Mouse (Mus musculus): ENCODE results near the gene Scaf4.
"Not testable (repeated sequence)": the region's sequence is repeated elsewhere in the genome, so short reads cannot be mapped to it uniquely, and the experiment has no call there.

Scaf4 gene

DNA sequence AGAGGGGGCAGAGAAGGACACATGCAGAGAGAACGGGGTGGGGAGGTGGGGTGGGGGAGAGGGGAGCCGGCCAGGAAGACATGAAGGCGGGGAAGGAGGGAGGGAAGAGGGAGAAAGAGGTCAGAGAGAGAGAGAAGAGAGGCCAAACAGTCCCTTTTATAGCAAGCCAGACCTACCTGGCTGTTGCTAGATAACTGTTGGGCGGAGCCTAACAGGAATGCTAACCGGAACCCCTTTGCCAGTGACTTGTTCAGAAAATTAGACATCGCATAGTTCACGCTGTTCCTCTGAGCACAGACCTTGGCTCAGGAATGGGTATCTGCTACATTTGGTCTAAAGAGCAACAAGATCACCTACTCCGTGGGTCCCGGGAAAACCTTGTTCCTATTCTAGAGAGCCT, 6.7 kb upstream of the Scaf4 start:
- no peak for DNase-seq

- peak in 1 of 2 experiments; percentile 12 for DNase-seq
Observed at GRCm38 (mm10) chr16:90284916-90285315, 613 bp upstream of the Scaf4 start.

- DNase-seq = peak; percentile 33 to 41
Observed at GRCm38 (mm10) chr16:90283266-90283904, 918 bp downstream of the Scaf4 start.

DNA sequence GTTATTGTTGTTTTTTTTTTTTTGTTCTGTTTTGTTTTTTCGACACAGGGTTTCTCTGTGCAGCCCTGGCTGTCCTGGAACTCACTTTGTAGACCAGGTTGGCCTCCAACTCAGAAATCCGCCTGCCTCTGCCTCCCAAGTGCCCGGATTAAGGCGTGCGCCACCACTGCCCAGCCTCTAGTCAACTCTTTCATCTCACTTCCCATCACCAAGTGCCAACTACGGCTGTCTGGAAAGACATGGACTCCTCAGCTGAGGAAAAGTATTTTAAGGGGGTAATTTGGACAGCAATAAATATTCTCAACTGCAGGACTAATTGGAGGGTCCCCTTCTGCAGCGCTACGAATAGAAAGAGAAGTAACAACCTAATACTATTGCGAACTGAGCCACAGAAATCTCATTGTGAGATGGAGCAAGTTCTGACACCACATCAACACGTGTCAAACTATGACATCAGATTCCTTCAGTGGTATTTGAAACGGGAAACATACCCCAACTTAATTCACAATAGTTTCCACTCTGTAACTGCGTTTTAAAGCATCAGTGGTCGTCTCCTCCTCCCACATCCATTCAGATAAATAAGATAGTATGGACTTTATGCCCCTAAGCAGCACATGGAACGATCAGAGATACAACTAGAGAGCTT, 1.6 kb downstream of the Scaf4 start:
- no peak for DNase-seq

DNA sequence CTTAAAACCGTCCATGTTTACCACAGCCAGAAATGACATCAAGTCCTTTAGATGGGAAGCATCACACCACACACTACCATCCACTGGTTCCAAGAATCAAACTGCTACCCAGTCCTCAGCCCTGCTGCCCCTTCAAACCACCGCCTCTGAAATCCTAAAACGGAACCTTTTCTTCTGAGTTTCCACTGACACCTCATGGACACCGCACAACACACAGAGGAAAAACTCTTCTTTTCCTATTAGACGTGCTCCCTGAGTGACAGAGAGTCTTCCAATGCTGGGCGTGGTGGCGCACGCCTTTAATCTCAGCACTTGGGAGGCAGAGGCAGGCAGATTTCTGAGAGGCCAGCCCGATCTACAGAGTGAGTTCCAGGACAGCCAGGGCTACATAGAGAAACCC, 2.9 kb downstream of the Scaf4 start:
- DNase-seq = no peak

- DNase-seq = no peak
Observed at GRCm38 (mm10) chr16:90280989-90281388, 3.3 kb downstream of the Scaf4 start.

- no peak for DNase-seq
Observed at GRCm38 (mm10) chr16:90280515-90280914, 3.8 kb downstream of the Scaf4 start.

DNA sequence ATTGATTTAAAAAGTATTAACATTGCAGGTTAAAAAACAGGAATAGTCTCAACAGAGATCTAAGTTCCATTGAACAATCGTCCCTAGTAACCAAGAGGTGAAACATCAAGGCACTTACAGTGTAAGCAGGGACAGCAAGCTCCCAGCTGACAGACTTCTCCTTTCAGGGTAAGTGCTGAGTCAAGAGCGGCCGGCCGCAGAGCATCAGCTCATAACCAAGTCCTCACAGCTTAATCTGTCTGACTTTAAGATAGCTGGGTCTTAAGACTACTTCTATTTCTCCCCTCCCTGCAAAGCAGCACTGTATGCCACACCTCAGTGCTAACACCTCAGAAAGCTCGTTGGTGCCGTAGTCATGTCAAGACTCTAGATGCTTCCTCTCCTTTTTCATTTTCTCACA, 5.2 kb downstream of the Scaf4 start:
- DNase-seq = no peak

DNA sequence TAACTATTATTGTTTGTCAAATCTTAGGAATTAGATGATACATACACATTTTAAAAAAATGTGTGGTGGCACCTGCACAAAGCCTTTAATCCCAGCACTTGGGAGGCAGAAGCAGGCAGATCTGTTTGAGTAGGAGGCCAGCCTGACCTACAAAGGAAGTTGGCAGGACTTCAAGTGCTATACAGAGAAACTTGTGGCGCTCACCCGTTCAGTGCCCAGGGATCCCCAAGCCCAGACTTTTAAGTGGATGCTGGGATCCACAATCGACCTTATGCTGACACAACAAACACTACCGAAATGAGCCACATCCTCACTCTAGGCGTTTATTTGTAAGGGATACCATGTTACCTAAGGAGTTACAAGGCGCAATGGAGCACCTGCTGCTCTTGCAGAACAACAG, 8.8 kb downstream of the Scaf4 start:
- peak in 1 of 2 experiments; percentile 17 for DNase-seq

- no peak for DNase-seq
Observed at GRCm38 (mm10) chr16:90266581-90266980, 17.7 kb downstream of the Scaf4 start.

DNA sequence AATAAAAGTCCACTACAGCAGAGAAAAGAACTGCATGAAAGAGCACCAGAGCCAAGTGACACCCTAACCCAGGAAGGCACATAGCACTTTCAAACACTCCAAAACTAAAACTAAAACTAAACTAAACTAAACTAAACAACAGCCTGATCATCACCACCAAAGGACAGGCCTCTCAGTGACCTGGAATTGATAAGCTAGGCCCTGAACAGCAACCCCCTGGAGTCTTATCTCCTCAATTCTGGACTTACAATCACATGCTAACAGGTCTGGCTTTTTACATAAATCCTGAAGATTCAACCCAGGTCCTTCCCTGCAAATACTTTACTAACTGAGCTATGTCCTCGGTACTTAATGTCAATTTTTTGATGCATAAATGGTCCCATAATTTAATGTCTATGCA, 19.2 kb downstream of the Scaf4 start:
- no peak for DNase-seq

DNA sequence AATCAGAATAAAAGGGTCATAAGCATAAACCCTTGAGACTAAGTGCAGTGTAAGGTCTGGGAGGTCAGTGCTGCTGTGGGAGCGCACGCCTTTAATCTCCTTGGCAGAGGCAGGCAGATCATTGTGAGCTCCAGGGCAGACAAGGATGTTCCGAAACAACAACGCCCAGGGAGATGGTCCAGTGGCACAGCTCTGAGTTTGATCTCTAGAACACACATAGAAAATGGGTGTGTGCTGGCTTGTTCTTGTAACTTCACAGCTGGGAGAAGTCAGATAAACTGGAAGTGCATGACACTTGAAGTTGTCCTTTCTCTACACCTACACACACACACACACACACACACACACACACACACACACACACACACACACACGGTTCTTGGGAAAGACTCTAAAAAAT, 20.3 kb downstream of the Scaf4 start:
- no peak for DNase-seq

DNA sequence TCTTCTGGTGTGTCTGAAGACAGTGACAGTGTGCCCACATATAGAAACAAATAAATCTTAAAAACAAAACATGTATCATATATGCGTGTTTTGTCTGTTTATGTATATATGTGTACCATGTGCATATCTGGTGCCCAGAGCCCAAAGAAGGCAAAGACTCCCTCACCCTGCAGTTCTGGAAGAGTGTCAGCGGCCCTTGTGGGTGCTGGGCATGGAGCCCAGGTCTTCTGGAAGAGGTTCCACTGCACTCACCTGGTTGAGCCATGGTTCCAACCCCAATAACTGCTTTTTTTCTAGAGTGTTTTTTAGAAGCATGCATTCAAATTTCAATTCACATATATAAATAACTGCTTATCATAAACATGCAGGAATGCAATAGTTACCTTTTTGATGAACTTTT, 22.5 kb downstream of the Scaf4 start:
- peak; percentile 66 to 69 for DNase-seq

GRCm38 (mm10) chr16:90260097-90260496, 24.2 kb downstream of the Scaf4 start:
- DNase-seq = no peak

GRCm38 (mm10) chr16:90259623-90260022, 24.7 kb downstream of the Scaf4 start:
- no peak for DNase-seq

- no peak for DNase-seq
Observed at GRCm38 (mm10) chr16:90258950-90259349, 25.4 kb downstream of the Scaf4 start.

GRCm38 (mm10) chr16:90252521-90252920, 31.8 kb downstream of the Scaf4 start:
- no peak for DNase-seq

GRCm38 (mm10) chr16:90251256-90251655, 33.0 kb downstream of the Scaf4 start:
- DNase-seq = not testable (repeated sequence)

DNA sequence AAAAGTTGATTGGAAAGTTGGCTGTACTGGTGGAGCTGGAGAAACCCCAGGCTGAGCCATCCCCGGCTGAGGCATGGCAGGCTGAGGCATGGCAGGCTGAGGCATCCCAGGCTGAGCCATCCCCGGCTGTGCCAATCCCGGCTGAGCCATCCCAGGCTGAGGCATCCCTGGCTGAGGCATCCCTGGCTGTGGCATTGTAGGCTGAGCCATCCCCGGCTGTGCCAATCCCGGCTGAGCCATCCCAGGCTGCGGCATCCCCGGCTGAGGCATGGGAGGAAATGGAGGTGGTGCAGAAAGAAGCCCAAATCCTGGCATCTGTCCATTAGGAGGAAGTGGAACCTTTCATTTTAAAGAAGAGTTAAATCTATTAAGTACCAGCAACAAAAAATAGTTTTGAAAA, 34.2 kb downstream of the Scaf4 start:
- DNase-seq = peak in 1 of 2 experiments; percentile 26

DNA sequence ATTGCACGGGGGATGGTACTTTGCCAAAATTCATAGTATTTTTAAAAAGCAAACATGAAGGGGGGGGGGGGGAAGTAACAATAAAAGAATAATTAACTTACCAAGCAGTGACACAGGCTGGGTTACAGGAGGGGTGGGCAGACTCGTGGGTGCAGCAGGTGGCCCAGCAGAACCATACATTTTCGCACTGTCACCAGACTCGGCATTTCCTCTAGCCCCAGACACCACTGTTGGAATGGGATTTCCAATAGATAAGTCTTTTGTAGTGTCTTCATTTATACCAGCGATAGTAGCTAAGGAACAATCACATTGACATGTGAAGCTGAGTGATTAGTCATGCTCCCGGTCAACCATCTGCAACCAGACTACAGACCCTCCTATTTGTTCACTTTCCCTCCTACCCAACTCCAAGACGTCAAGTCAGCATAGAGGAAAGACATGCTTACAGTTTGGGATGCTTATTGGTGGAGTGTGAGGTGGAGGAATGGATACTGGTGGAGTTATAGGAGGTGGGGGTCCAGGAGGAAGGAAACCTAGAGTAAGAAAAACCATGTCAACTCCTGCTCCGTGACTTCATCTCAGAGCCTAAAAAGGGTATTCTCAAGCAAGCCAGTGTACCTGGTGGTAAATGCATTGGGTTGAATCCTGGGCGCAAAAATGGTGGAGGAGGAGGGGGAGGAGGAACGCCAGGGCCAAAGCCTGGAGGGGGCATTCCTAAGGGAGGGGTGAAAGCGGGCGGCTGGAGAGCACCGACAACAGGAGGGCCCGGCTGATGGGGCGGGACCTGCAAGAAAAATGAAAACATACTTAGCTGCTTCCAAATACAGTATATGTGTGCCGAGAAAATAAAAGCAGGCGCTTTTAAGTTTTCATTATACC, 41.6 kb downstream of the Scaf4 start:
- DNase-seq = no peak

- DNase-seq = no peak
Observed at GRCm38 (mm10) chr16:90241875-90242274, 42.4 kb downstream of the Scaf4 start.

GRCm38 (mm10) chr16:90239128-90239746, 45.1 kb downstream of the Scaf4 start:
- DNase-seq = no peak

- no peak for DNase-seq
Observed at GRCm38 (mm10) chr16:90235188-90235587, 49.1 kb downstream of the Scaf4 start.
